Mouse (Mus musculus) right cerebral cortex, postnatal 14 days (tissue): ENCODE measurements around the gene Kif16b.

Source experiments
- DNase-seq: peaks from one replicate; pipeline ENCODE4 v3.0.0; 2022

The Kif16b gene

GRCm38 (mm10) chr2:142874562-142874961 is 26.8 kb downstream of the Kif16b start:
- DNase-seq, result peak; percentile 11

- no peak for DNase-seq
Observed at GRCm38 (mm10) chr2:142870055-142870454, 31.3 kb downstream of the Kif16b start.

- DNase-seq, result no peak
Observed at GRCm38 (mm10) chr2:142867481-142867880, 33.9 kb downstream of the Kif16b start.

GRCm38 (mm10) chr2:142860994-142861393 is 40.3 kb downstream of the Kif16b start:
- no peak for DNase-seq

DNA sequence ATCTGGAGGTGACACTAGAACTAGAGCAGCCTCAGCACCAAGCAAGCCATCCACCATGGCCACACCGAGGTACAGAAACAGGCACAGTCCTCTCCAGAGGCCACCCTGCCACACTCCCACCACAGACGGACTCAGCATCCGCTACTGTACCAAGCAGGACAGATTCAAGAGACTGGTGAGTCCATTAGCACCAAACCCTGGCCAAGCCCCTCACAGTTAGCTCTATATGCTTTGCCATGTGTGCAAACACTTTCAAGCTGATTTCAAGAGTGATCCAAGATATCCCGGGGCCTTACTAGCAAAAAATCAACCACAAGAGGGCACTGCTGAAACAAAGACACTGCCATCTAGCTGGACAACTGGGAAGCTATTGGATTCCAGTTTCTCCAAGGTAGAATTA is 41.9 kb downstream of the Kif16b start:
- peak; percentile 31 for DNase-seq

DNA sequence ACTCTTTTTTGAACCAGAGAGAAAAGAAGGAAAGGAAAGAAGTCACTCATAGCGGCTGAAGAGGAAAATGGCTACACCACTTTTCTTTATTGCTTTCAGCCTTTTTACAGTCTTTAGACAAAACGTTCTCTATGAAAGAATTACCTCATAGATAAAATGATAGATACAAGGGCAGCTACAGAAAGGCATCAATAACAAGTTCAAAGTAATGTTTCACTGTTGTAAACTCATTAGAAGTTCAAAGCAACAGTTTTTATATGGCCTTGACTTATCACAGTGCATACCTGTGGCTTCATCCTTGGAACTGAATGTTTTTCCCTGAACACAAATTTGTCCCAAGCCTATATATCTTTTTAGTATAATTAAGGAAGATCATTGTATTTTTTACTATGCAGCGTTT is 62.6 kb downstream of the Kif16b start:
- no peak for DNase-seq

DNA sequence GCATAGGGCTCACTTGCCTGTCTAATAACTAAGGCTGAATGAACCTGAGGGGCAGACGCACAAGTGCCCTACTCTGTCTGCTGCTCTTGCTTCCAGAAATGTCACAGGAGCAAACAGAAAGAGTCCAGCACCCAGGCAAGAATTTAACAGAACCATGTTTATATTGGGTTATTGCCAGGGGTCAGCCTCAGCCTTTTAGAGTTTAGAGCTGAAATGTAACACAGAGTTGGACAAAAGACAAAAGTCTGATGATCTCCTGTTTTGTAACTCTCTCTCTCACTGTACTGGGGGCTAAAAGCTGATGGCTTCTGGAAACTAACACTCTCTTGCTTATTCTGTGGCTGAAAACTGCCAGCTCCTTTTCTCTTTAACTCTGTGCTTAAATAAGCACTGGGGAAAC is 63.2 kb downstream of the Kif16b start:
- no peak for DNase-seq

- DNase-seq, result no peak
Observed at GRCm38 (mm10) chr2:142834751-142835150, 66.6 kb downstream of the Kif16b start.

DNA sequence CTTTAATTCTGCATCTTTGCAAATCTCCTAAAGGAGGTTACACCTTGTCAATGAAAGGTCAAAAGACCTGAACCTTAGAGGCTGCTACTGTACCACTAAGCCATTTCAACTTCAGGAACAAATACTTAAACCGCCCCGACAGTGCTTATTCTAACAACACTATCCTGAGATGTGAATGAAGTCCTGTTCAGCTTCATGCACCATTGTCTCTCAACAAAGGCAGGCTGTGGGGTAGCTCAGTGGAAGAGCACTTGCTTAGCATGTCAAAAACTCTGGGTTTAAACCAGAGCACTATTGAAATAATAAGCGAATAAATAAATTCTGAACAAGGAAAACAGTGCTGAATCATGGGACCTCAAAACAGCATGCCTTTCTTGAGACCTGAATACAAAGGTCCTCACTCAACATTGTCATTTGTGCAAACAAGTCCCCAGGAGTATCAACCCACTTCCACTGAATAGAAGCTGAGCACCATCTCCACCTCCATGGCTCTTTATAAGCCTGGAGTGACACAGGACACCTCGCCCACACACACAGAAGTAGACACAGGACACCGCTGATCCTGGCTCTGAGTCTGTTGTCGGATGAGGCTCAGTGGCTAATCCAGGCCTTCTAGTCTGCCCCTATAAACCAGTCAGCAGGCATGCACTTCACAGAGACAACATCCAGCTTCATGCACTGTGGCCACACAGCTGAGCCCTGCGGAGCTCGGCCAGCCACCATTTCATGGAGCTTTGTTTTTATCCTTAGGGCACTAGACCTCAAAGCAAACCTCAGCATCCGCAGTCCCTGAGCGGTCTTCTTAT is 68.5 kb downstream of the Kif16b start:
- no peak for DNase-seq

DNA sequence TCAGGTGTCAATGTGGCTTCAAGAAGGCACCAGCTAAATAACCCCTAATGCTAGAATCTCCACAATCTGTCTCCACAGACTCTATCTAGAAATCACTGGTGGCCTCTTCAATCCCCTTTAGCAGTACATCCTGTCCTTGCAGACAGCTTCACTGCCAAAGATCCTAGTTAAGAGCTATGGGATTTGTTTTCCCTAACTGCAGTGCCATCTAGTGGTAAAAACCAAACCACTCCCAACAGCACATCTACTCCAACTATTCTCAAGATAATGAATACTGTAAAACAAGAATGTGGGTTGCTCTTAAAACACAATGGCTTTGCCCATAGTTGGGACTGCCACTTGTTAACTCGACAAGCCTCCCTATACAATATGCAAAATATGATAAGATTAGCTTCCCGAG is 88.3 kb downstream of the Kif16b start:
- DNase-seq, result no peak

GRCm38 (mm10) chr2:142803760-142804448 is 97.4 kb downstream of the Kif16b start:
- DNase-seq, result no peak

GRCm38 (mm10) chr2:142797310-142797709 is 104.0 kb downstream of the Kif16b start:
- DNase-seq, result no peak

GRCm38 (mm10) chr2:142775358-142775757 is 126.0 kb downstream of the Kif16b start:
- no peak for DNase-seq

DNA sequence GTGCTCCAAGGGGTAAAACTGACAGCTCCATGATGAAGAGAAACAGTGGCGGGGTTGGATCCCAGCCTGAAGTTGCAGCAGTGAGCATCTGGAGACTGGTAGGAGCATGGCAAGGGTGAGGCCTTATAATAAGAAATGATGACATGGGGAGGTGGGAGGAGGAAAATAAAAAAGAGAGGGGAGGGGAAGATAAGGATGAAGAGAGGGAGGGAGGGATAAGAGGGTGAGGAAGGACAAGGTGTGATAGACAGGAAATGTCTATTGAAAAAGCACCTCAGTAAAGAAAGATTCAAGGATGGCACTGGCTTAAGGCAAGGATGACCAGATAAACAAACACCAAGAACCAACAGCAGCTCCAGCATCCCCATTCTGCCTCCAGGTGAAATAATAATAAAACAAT is 126.6 kb downstream of the Kif16b start:
- no peak for DNase-seq

- no peak for DNase-seq
Observed at GRCm38 (mm10) chr2:142769647-142770121, 131.6 kb downstream of the Kif16b start.

DNA sequence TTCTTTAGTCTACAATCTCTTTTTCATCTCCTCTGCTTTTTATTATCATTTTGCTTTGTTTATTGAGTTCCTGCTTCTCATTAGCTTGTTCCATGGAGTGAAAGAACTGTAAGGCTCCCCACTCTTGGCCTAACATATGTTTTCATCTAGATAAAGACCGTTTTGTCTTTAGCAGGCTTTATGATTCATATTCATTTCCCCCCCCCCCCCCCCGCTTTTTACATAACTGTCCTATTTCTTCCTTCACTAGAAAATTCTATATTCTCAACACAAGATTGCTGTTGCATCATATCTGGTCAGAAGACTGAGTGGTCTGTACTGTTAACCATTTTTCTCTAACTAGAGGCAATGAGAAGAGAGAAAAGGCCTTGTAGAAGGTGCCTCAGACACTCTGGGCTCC is 137.1 kb downstream of the Kif16b start:
- DNase-seq, result no peak

DNA sequence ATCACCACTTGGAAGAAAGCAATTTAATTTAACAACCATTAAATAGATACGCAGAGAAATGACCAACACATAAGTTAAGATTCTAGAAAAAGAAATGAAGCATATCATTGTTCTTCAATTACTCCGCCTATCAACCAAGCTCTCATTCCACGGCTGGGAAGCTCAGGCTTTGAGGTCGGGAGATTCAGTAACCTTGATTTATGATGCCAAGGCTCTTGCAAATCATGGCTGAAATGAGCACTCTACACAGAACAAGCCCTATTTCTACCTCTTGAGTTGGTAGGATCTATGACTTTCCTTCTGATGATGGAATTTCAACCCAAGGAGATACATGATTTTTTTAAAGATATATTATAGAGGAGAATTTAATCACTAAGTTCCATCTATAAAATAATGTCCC is 140.5 kb downstream of the Kif16b start:
- no peak for DNase-seq

DNA sequence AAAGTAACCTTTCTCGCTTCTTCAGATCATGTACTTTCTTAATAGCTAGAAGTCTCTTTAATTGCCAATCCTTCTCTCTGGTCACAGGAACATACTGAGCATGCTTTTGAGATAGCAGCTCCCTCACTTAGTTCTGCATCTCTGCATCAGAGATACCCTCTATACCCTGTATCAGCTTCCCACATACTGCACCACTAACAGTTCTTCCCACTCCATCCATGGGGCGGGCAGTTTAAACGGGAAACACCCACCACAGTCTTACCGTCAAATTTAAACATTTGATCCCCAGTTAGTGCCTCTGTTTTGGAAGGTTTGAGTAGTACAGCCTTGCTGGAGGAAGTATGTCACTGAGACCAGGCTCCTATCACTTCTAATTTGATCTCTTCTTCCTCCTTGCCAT is 142.1 kb downstream of the Kif16b start:
- DNase-seq, result no peak

GRCm38 (mm10) chr2:142758091-142758765 is 143.1 kb downstream of the Kif16b start:
- no peak for DNase-seq

- no peak for DNase-seq
Observed at GRCm38 (mm10) chr2:142739338-142739737, 162.0 kb downstream of the Kif16b start.

DNA sequence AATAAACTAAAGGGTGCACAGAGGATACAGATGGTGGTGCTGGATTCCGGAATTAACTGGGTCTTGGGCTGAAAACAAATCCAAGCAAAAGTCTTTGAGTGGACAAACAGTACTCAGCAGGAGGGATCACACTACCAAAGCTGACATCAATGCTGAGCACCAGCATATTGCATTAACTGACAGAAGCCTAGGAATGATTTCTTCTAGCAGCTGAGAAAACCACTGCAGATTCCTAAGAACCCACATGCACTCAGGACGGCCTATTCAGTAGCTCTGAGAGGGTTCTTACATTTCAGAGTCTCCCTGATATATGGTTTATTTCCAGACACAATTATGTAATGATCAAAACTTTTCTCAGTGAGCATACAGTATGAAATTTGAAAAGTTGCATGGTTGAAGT is 162.8 kb downstream of the Kif16b start:
- no peak for DNase-seq

DNA sequence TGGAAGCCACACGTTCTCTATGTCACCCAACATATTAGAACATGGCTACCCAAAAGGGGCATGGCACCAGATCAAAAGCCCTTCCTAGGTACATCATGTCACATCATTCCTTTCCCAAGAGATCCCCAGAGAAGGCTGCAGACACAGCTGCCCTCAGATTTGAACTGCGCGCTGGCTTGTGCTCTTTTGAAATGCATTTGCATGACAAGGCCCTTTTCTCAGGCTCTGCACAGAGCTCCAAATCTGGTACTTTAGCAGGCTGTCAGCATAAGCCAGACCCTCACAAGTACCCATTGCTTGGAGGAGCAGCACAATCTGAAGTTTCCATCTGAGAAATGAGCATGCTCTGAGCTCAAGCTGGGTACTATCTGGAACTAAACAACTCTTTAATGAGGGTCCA is 165.6 kb downstream of the Kif16b start:
- DNase-seq, result no peak

- no peak for DNase-seq
Observed at GRCm38 (mm10) chr2:142734046-142734445, 167.3 kb downstream of the Kif16b start.

- no peak for DNase-seq
Observed at GRCm38 (mm10) chr2:142732370-142732769, 169.0 kb downstream of the Kif16b start.
